Mouse (Mus musculus) bone marrow macrophage, adult 2 months (primary cell): ENCODE results near the gene Iqsec1.

Source experiments
- CTCF ChIP-seq: IDR thresholded peaks from 2 replicates; pipeline ENCODE4 v1.5.1; 2012; ENCODE audit warnings: low read depth, mild to moderate bottlenecking, low read length, moderate library complexity
- POLR2A ChIP-seq: IDR thresholded peaks from 2 replicates; pipeline ENCODE4 v1.6.1; 2012; ENCODE audit warnings: mild to moderate bottlenecking, low read depth, low read length, borderline replicate concordance

GRCm38 (mm10) chr6:90987561-90988298, 755 bp downstream of the Iqsec1 start:
- TF ChIP-seq CTCF (no peak), POLR2A (no peak)
